Mouse (Mus musculus): ENCODE measurements at regions not wholly inside any gene's neighbourhood (a gene's known extent, or its start where the extent isn't known, plus 50 kb on each side); places are given as distances from the start of the nearest gene placed in this dataset.

DNA sequence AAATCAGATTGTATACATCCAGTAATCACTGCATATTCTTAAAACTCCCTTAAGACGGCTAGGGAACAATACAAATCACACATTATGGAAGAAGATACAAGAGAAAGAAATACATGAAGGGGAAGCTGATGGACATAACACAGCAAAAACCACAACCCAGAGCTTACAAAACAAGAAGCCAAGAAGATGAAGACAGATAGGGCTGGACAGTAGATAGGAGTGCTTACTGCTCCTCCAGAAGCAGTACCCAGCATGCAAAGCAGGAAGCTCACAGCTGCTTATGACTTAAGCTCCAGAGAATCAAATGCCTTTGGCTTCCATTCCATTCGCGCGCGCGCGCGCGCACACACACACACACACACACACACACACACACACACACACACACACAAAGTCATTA is 131.0 kb upstream of the Slc7a11 start:
- Histone ChIP-seq H3K9ac (ENCODE audit: insufficient read depth, low read depth) (no peak overlapping the region), H3K4me2 (ENCODE audit: insufficient read depth, low read depth, poor library complexity, severe bottlenecking) (no peak overlapping the region), H3K36me3 (replicated peaks in 1 of 2; ENCODE audit: control insufficient read depth in 1 of 2, insufficient read depth in 1 of 2, low read length in 1 of 2) (no peaks in the 10 kb centered on the region), H3K9me3 (replicated peaks; ENCODE audit: low read length) (peaks cover 23% of the 10 kb centered on the region), H3K79me2 (replicated peaks; ENCODE audit: control insufficient read depth, extremely low read depth, insufficient read depth, poor library complexity, severe bottlenecking) (no peaks in the 10 kb centered on the region), H3K4me1 (ENCODE audit: control insufficient read depth in 1 of 2, insufficient read depth in 2 of 2) (no peaks in the 10 kb centered on the region), H3K27me3 (replicated peaks) (no peaks in the 10 kb centered on the region), H3K27ac (ENCODE audit: insufficient read depth, low read depth) (no peak overlapping the region), H3K4me3 (replicated peaks in 1 of 3; ENCODE audit: low read depth in 2 of 3, low read length in 2 of 3, poor library complexity in 1 of 3) (no peak overlapping the region)
- in situ Hi-C loops (cut with MboI; ENCODE audit: low pct_ligation_motif_present, low pct_unique_long_range_greater_than_20kb, low sequenced_read_pairs) (no loop called here), dilution Hi-C loops (cut with MboI; ENCODE audit: extremely low pct_ligation_motif_present, extremely low pct_unique_long_range_greater_than_20kb, low sequenced_read_pairs) (no loop called here)
- DNase-seq (ENCODE audit: extremely low read depth) = no peak
- no peak for TF ChIP-seq POLR2A (IDR thresholded peaks at IDR 0.05; ENCODE audit: low read depth, low read length)
- TF ChIP-seq JUN (IDR thresholded peaks at IDR 0.05; ENCODE audit: insufficient read depth, low read depth, low read length) = no peak

GRCm38 (mm10) chr3:50570027-50570426 is 126.6 kb upstream of the Slc7a11 start:
- no peak for DNase-seq (ENCODE audit: extremely low read depth)
- TF ChIP-seq GABPA (IDR thresholded peaks at IDR 0.05; ENCODE audit: insufficient replicate concordance, low read depth, low read length) = no peak
- TF ChIP-seq NRF1 (IDR thresholded peaks at IDR 0.05; ENCODE audit: low read depth, low read length) = no peak
- no peak for TF ChIP-seq RCOR1 (conservative IDR thresholded peaks at IDR 0.05; ENCODE audit: low read depth, low read length)
- no peak for TF ChIP-seq ZC3H11A (IDR thresholded peaks at IDR 0.05; ENCODE audit: low read depth, low read length)
- TF ChIP-seq USF2 (conservative IDR thresholded peaks at IDR 0.05; ENCODE audit: low read depth, low read length) = no peak
- no peak for TF ChIP-seq SIN3A (IDR thresholded peaks at IDR 0.05; ENCODE audit: low read length)
- TF ChIP-seq ZMIZ1 (IDR thresholded peaks at IDR 0.05; ENCODE audit: low read depth, low read length) = no peak
- TF ChIP-seq POLR2A (IDR thresholded peaks at IDR 0.05; ENCODE audit: low read depth, low read length) = no peak
- no peak for TF ChIP-seq JUN (IDR thresholded peaks at IDR 0.05; ENCODE audit: insufficient read depth, low read depth, low read length)
- TF ChIP-seq MYC (IDR thresholded peaks at IDR 0.05; ENCODE audit: low read depth, low read length) = no peak
- no peak for TF ChIP-seq JUND (conservative IDR thresholded peaks at IDR 0.05; ENCODE audit: low read depth, low read length)
- no peak for TF ChIP-seq CHD1 (IDR thresholded peaks at IDR 0.05; ENCODE audit: low read depth, low read length)
- TF ChIP-seq E2F4 (IDR thresholded peaks at IDR 0.05; ENCODE audit: insufficient replicate concordance, low read depth, low read length) = no peak
- TF ChIP-seq USF1 (IDR thresholded peaks at IDR 0.05; ENCODE audit: low read depth, low read length) = no peak
- TF ChIP-seq EP300 (IDR thresholded peaks at IDR 0.05; ENCODE audit: low read length) = no peak
- no peak for TF ChIP-seq TBP (conservative IDR thresholded peaks at IDR 0.05; ENCODE audit: low read depth, low read length)
- H3K36me3 ChIP-seq (replicated peaks in 1 of 2; ENCODE audit: control insufficient read depth in 1 of 2, insufficient read depth in 1 of 2, low read length in 1 of 2) = no peaks in the 10 kb centered on the region
- H3K27ac ChIP-seq (ENCODE audit: insufficient read depth, low read depth) = no peak overlapping the region
- H3K27me3 ChIP-seq (replicated peaks) = no peaks in the 10 kb centered on the region
- in situ Hi-C loops (cut with MboI; ENCODE audit: low pct_ligation_motif_present, low pct_unique_long_range_greater_than_20kb, low sequenced_read_pairs) (no loop called here), dilution Hi-C loops (cut with MboI; ENCODE audit: extremely low pct_ligation_motif_present, extremely low pct_unique_long_range_greater_than_20kb, low sequenced_read_pairs) (no loop called here)
- no peak overlapping the region for H3K9ac ChIP-seq (ENCODE audit: insufficient read depth, low read depth)
- H3K4me3 ChIP-seq (replicated peaks in 1 of 3; ENCODE audit: low read depth in 2 of 3, low read length in 2 of 3, poor library complexity in 1 of 3) = no peak overlapping the region
- no peak overlapping the region for H3K4me2 ChIP-seq (ENCODE audit: insufficient read depth, low read depth, poor library complexity, severe bottlenecking)
- no peaks in the 10 kb centered on the region for H3K79me2 ChIP-seq (replicated peaks; ENCODE audit: control insufficient read depth, extremely low read depth, insufficient read depth, poor library complexity, severe bottlenecking)
- H3K4me1 ChIP-seq (ENCODE audit: control insufficient read depth in 1 of 2, insufficient read depth in 2 of 2) = no peaks in the 10 kb centered on the region
- H3K9me3 ChIP-seq (replicated peaks; ENCODE audit: low read length) = peaks cover 39% of the 10 kb centered on the region
